Comparison of ENCODE assay signal across 14 mouse cellular contexts in the genomic region with DNA sequence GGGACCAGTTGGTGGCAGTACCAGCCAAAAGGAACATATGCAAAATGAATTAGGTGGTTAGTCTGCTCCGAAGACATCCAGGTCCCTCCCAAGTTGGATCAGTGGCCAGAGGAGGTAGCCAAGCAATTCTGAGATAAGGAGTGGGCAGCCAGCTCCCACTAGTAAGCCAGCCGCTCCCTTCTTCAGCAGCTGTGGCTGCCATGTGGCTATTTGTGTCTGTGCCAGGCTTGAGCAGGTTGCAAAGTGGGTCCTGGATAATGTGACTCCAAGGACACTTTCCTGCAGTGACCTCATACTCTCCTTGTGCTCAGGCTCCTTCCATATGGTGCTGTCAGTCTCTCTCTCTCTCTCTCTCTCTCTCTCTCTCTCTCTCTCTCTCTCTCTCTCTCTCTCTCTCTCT.
DNase-seq lines count a peak whose midpoint lies in the region; ATAC-seq lines count a peak whose summit lies in the region.
"Had no signal": no experiment of that assay in that cellular context is flagged by ENCODE, and none has a peak within 500 bp of the region (broad histone marks: within the 10 kb centered on the region; RNA-seq: fewer than 3 reads in every experiment).

No protein-coding gene starts in this region.

- H3K4me2 ChIP-seq in midbrain, embryonic 15.5 days, result no peak overlapping the region
- no peak overlapping the region for H3K4me2 ChIP-seq in heart, embryonic 15.5 days
- H3K4me2 ChIP-seq in kidney, embryonic 15.5 days, result no peak overlapping the region
- H3K4me2 ChIP-seq in liver, embryonic 12.5 days, result no peak overlapping the region

- H3K27ac ChIP-seq in midbrain, embryonic 15.5 days, result 0 out of 2 replicates have a peak overlapping the region, but pooled peaks have one; percentile 11
- no peak overlapping the region for H3K27ac ChIP-seq in midbrain, embryonic 10.5 days (replicated peaks)
- H3K27ac ChIP-seq in heart, embryonic 15.5 days, result peak overlapping the region; percentile 37; the same call in 1 of the 2 replicates
- H3K27ac ChIP-seq in kidney, embryonic 15.5 days, result no peak overlapping the region
- no peak overlapping the region for H3K27ac ChIP-seq in liver, embryonic 12.5 days

- 82% methylated on average over 2 of the region's 2 CpGs for WGBS in midbrain, embryonic 15.5 days
- WGBS in midbrain, embryonic 10.5 days, result 82% methylated on average over 2 of the region's 2 CpGs
- WGBS in heart, embryonic 15.5 days, result 35% methylated on average over 2 of the region's 2 CpGs
- whole genome bisulfite sequencing in kidney, embryonic 15.5 days, result 55% methylated on average over 2 of the region's 2 CpGs
- 59% methylated on average over 2 of the region's 2 CpGs for WGBS in liver, embryonic 12.5 days (ENCODE audit: insufficient replicate concordance)

- peak; percentile 63 for ATAC-seq in frontal cortex, adult (ENCODE audit: low TSS enrichment)
- ATAC-seq in midbrain, embryonic 15.5 days (replicated peaks), result no peak; the same call in 1 of the 2 replicates
- no peak for ATAC-seq in heart, embryonic 15.5 days (replicated peaks; ENCODE audit: insufficient number of reproducible peaks, insufficient read depth, low FRiP score, low read depth)
- no peak for ATAC-seq in kidney, embryonic 15.5 days (replicated peaks; ENCODE audit: low FRiP score)
- ATAC-seq in liver, embryonic 12.5 days, result no peak

- no peak overlapping the region for H3K9ac ChIP-seq in midbrain, embryonic 15.5 days
- no peak overlapping the region for H3K9ac ChIP-seq in heart, embryonic 15.5 days
- H3K9ac ChIP-seq in kidney, embryonic 15.5 days, result no peak overlapping the region
- H3K9ac ChIP-seq in liver, embryonic 12.5 days, result no peak overlapping the region

- H3K36me3 ChIP-seq in midbrain, embryonic 15.5 days (replicated peaks), result no peaks in the 10 kb centered on the region
- H3K36me3 ChIP-seq in midbrain, embryonic 10.5 days, result no peaks in the 10 kb centered on the region
- H3K36me3 ChIP-seq in heart, embryonic 15.5 days, result no peaks in the 10 kb centered on the region
- H3K36me3 ChIP-seq in kidney, embryonic 15.5 days, result no peaks in the 10 kb centered on the region
- H3K36me3 ChIP-seq in liver, embryonic 12.5 days, result no peaks in the 10 kb centered on the region

- peaks cover 6% of the 10 kb centered on the region for H3K4me1 ChIP-seq in midbrain, embryonic 15.5 days
- H3K4me1 ChIP-seq in midbrain, embryonic 10.5 days, result peaks cover 6% of the 10 kb centered on the region
- peaks cover 11% of the 10 kb centered on the region for H3K4me1 ChIP-seq in heart, embryonic 15.5 days (replicated peaks)
- H3K4me1 ChIP-seq in kidney, embryonic 15.5 days, result peaks cover 4% of the 10 kb centered on the region
- H3K4me1 ChIP-seq in liver, embryonic 12.5 days, result no peaks in the 10 kb centered on the region

- H3K9me3 ChIP-seq in midbrain, embryonic 15.5 days, result no peaks in the 10 kb centered on the region
- no peaks in the 10 kb centered on the region for H3K9me3 ChIP-seq in midbrain, embryonic 10.5 days (replicated peaks)
- H3K9me3 ChIP-seq in heart, embryonic 15.5 days (replicated peaks), result no peaks in the 10 kb centered on the region
- no peaks in the 10 kb centered on the region for H3K9me3 ChIP-seq in kidney, embryonic 15.5 days (replicated peaks)
- H3K9me3 ChIP-seq in liver, embryonic 12.5 days (replicated peaks), result no peaks in the 10 kb centered on the region

- no peak overlapping the region for H3K4me3 ChIP-seq in midbrain, embryonic 15.5 days
- no peak overlapping the region for H3K4me3 ChIP-seq in midbrain, embryonic 10.5 days
- H3K4me3 ChIP-seq in heart, embryonic 15.5 days, result no peak overlapping the region
- H3K4me3 ChIP-seq in kidney, embryonic 15.5 days (replicated peaks), result no peak overlapping the region
- H3K4me3 ChIP-seq in liver, embryonic 12.5 days, result no peak overlapping the region
- H3K4me3 ChIP-seq: myocyte had no signal

- H3K27me3 ChIP-seq in midbrain, embryonic 15.5 days (replicated peaks), result no peaks in the 10 kb centered on the region
- H3K27me3 ChIP-seq in midbrain, embryonic 10.5 days (ENCODE audit: low read depth, poor library complexity, severe bottlenecking), result no peaks in the 10 kb centered on the region
- H3K27me3 ChIP-seq in heart, embryonic 15.5 days, result no peaks in the 10 kb centered on the region
- no peaks in the 10 kb centered on the region for H3K27me3 ChIP-seq in kidney, embryonic 15.5 days
- H3K27me3 ChIP-seq in liver, embryonic 12.5 days (replicated peaks), result no peaks in the 10 kb centered on the region

- no peak for DNase-seq in frontal cortex, postnatal 14 days (ENCODE audit: low spot score in 2 of 2)
- DNase-seq in midbrain, embryonic 10.5 days (ENCODE audit: low spot score), result no peak
- peak; percentile 37 for DNase-seq in right cerebral cortex, postnatal 25 days
- DNase-seq: adrenal gland, postnatal 36 days; B cell, adult 2 months; embryo, embryonic 11 days; kidney, adult 18-20 months; lung, postnatal 14 days had no signal

Comparison
In these comparisons a context has a peak if more than half of its experiments do, and no peak if none do; other contexts are left out.
1. H3K27ac ChIP-seq: peak in midbrain, embryonic 15.5 days (single experiment) and heart, embryonic 15.5 days (single experiment); none in midbrain, embryonic 10.5 days (single experiment), kidney, embryonic 15.5 days (single experiment) and liver, embryonic 12.5 days (single experiment).